Mouse (Mus musculus) hindbrain, postnatal 0 days (tissue): ENCODE results near the gene Polm. TPM values are rescaled to one million over a fixed set of nuclear protein-coding genes. Genes with fewer than 3 reads are reported as not detected.

Source experiments
- ATAC-seq: fragments of 200-750 bp; cut with Nextera tagmentation; 2 replicates; pipeline ENCODE4 v1.8.0; 2017; ENCODE audit warnings: mild to moderate bottlenecking, moderate TSS enrichment, moderate library complexity
- DNase-seq: peaks from one replicate; pipeline ENCODE4 v3.0.0-alpha.2; 2015; ENCODE audit warnings: low spot score
- H3K27ac ChIP-seq: fragments of 300-500 bp; sonication (generic); 2 replicates; pipeline ENCODE4 v1.5.1; 2014; ENCODE audit warnings: mild to moderate bottlenecking
- H3K27me3 ChIP-seq: fragments of 300-500 bp; sonication (generic); 2 replicates; pipeline ENCODE4 v1.6.1; 2014; ENCODE audit warnings: low read length, mixed read lengths; ENCODE audit not compliant: insufficient read depth
- H3K36me3 ChIP-seq: fragments of 300-500 bp; sonication (generic); 2 replicates; pipeline ENCODE4 v1.6.1; 2014; ENCODE audit warnings: low read length, mixed read lengths; ENCODE audit not compliant: insufficient read depth
- H3K4me1 ChIP-seq: fragments of 300-500 bp; sonication (generic); 2 replicates; pipeline ENCODE4 v1.6.1; 2014; ENCODE audit warnings: antibody characterized with exemption, low read length, mixed read lengths; ENCODE audit not compliant: insufficient read depth
- H3K4me2 ChIP-seq: fragments of 300-500 bp; sonication (generic); 2 replicates; pipeline ENCODE4 v1.6.1; 2014; ENCODE audit warnings: low read depth, mild to moderate bottlenecking, low read length, moderate library complexity, mixed read lengths
- H3K4me3 ChIP-seq: fragments of 300-500 bp; sonication (generic); 2 replicates; pipeline ENCODE4 v1.5.1; 2014; ENCODE audit warnings: low read length
- H3K9ac ChIP-seq: fragments of 300-500 bp; sonication (generic); replicated peaks from 2 replicates; pipeline ENCODE4 v1.6.1; 2014; ENCODE audit warnings: mild to moderate bottlenecking, low read length, moderate library complexity, mixed read lengths
- H3K9me3 ChIP-seq: fragments of 300-500 bp; sonication (generic); 2 replicates; pipeline ENCODE4 v1.6.1; 2016; ENCODE audit warnings: low read length, mixed read lengths
- CTCF ChIP-seq: IDR thresholded peaks from 2 replicates; pipeline ENCODE4 v1.5.1; 2016; ENCODE audit warnings: antibody characterized with exemption, control low read depth, low read depth
- WGBS: fragments of 180-500 bp; shearing (Covaris S2); extraction: QIAGEN DNeasy Blood & Tissue Kit; methylation state at CpG from one replicate; pipeline ENCODE4 v1.1.7; 2014; 5-methylcytosine and 5-hydroxymethylcytosine counted together
- polyA plus RNA-seq: library from polyadenylated mRNA; unstranded; fragments of >200 nt; fragmentation: Nextera tagmentation; extraction: Ambion mirVana; gene quantifications from 2 replicates; pipeline ENCODE4 v1.2.1, GENCODE M21; 2015
- total RNA-seq: library from RNA; depleted of rRNA; stranded (reverse); fragments of >200 nt; gene quantifications from 2 replicates; pipeline ENCODE4 v1.2.3, GENCODE M21; 2014; rRNA removed

Polm gene
- total RNA-seq (4.9 and 14.7 TPM in 2 replicates), polyA plus RNA-seq (6.2 and 7.2 TPM in 2 replicates)

GRCm38 (mm10) chr11:5837251-5838246, at the start of gene Polm:
Polm (minus strand) TSS chr11:5838016.
- Histone ChIP-seq H3K9ac (peak within 1 kb of the TSS; percentile 85), H3K4me1 (no peaks in the 10 kb centered on the region), H3K4me2 (peak within 1 kb of the TSS; percentile 70), H3K36me3 (no peaks in the 10 kb centered on the region; the same call in none of the 2 replicates), H3K27ac (peak within 1 kb of the TSS; percentile 83), H3K9me3 (no peaks in the 10 kb centered on the region), H3K27me3 (no peaks in the 10 kb centered on the region), H3K4me3 (peak within 1 kb of the TSS; percentile 69)
- peak; percentile 82 for TF ChIP-seq CTCF
- DNase-seq (peak; percentile 96), ATAC-seq (peak; percentile 94)
- WGBS: under 1% methylated on average over 63 of the region's 63 CpGs

GRCm38 (mm10) chr11:5887250-5887649, 49.4 kb upstream of the Polm start:
- ATAC-seq: no peak
- Histone ChIP-seq H3K4me1 (peaks cover 3% of the 10 kb centered on the region), H3K27ac (0 out of 2 replicates have a peak overlapping the region, but pooled peaks have one; percentile 16), H3K9ac (no peak overlapping the region), H3K4me3 (no peak overlapping the region), H3K27me3 (no peaks in the 10 kb centered on the region), H3K9me3 (no peaks in the 10 kb centered on the region), H3K36me3 (no peaks in the 10 kb centered on the region), H3K4me2 (no peak overlapping the region)
- 19% methylated on average over 5 of the region's 5 CpGs for WGBS
- TF ChIP-seq CTCF: no peak
- DNase-seq: no peak

GRCm38 (mm10) chr11:5886187-5886586, 48.4 kb upstream of the Polm start:
- H3K9ac ChIP-seq: no peak overlapping the region
- ATAC-seq: peak; percentile 34; the same call in 1 of the 2 replicates

GRCm38 (mm10) chr11:5882518-5882917, 44.7 kb upstream of the Polm start:
- WGBS: 82% methylated on average over 8 of the region's 8 CpGs

More at GRCm38 (mm10) chr11:5886187-5886586, 48.4 kb upstream of the Polm start:
- Histone ChIP-seq H3K4me1 (no peaks in the 10 kb centered on the region), H3K4me3 (no peak overlapping the region), H3K27ac (no peak overlapping the region), H3K9me3 (no peaks in the 10 kb centered on the region), H3K4me2 (no peak overlapping the region), H3K36me3 (no peaks in the 10 kb centered on the region), H3K27me3 (no peaks in the 10 kb centered on the region)
- 15% methylated on average over 9 of the region's 9 CpGs for WGBS
- peak; percentile 86 for DNase-seq
- TF ChIP-seq CTCF: peak; percentile 93

GRCm38 (mm10) chr11:5879905-5880304, 42.1 kb upstream of the Polm start:
- H3K4me2 ChIP-seq: no peak overlapping the region
- no peaks in the 10 kb centered on the region for H3K27me3 ChIP-seq
- peaks cover 7% of the 10 kb centered on the region; the same call in 1 of the 2 replicates for H3K4me1 ChIP-seq
- no peaks in the 10 kb centered on the region for H3K9me3 ChIP-seq
- H3K4me3 ChIP-seq: no peak overlapping the region
- ATAC-seq: no peak
- peak; percentile 79 for DNase-seq
- WGBS: 49% methylated on average over 5 of the region's 5 CpGs
- TF ChIP-seq CTCF: peak; percentile 90
- H3K27ac ChIP-seq: no peak overlapping the region
- H3K9ac ChIP-seq: no peak overlapping the region
- H3K36me3 ChIP-seq: peaks cover 2% of the 10 kb centered on the region; the same call in 1 of the 2 replicates

More at GRCm38 (mm10) chr11:5882518-5882917, 44.7 kb upstream of the Polm start:
- Histone ChIP-seq H3K9ac (no peak overlapping the region), H3K4me2 (no peak overlapping the region), H3K9me3 (no peaks in the 10 kb centered on the region), H3K27me3 (no peaks in the 10 kb centered on the region), H3K36me3 (no peaks in the 10 kb centered on the region), H3K4me1 (peaks cover under 1% of the 10 kb centered on the region; the same call in 1 of the 2 replicates), H3K27ac (no peak overlapping the region), H3K4me3 (no peak overlapping the region)
- ATAC-seq: no peak
- no peak for DNase-seq
- TF ChIP-seq CTCF: no peak

- ATAC-seq (no peak), DNase-seq (no peak)
- Histone ChIP-seq H3K27ac (peak overlapping the region; percentile 80), H3K4me2 (peak overlapping the region; percentile 66), H3K9me3 (no peaks in the 10 kb centered on the region), H3K27me3 (no peaks in the 10 kb centered on the region), H3K4me1 (peaks cover 7% of the 10 kb centered on the region; the same call in 1 of the 2 replicates), H3K9ac (peak overlapping the region; percentile 51), H3K36me3 (peaks cover 12% of the 10 kb centered on the region), H3K4me3 (peak overlapping the region; percentile 61)
- TF ChIP-seq CTCF: no peak
- 27% methylated on average over 8 of the region's 8 CpGs for WGBS
Observed at GRCm38 (mm10) chr11:5878661-5879060, 40.8 kb upstream of the Polm start.
